Mouse (Mus musculus): Measurements from ENCODE around the gene Rwdd4a. TPM values are rescaled to one million over a fixed set of nuclear protein-coding genes. Genes with fewer than 3 reads are reported as not detected.

Gene Rwdd4a
- polyA plus RNA-seq, 1 experiment from 2014 or later: 49.9 TPM

DNA sequence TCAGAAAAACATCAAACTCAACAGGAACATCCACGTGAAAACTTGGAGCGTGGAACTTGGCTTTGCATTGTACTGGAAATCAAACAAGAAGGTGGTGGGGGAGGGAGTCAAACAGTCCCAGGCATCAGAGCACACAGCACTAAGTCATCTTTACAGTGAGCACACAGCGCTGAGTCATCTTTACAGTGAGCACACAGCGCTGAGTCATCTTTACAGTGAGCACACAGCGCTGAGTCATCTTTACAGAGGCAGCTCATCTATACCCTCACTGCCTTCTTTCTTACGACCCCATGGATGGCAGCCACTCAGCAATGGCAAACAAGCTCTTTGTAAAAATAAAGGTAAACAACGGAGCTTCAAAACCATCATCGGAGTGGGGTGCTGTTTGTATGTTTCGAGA, 22.5 kb upstream of the Rwdd4a start:
- ATAC-seq (replicated peaks; ENCODE audit: low FRiP score): no peak
- Histone ChIP-seq H3K27ac (ENCODE audit: low read depth, low read length) (no peak overlapping the region), H3K36me3 (ENCODE audit: control insufficient read depth, insufficient read depth, low read length) (peaks cover 3% of the 10 kb centered on the region), H3K4me1 (replicated peaks; ENCODE audit: control insufficient read depth, insufficient read depth, low read length) (no peaks in the 10 kb centered on the region), H3K9me3 (ENCODE audit: control insufficient read depth, low read length) (no peaks in the 10 kb centered on the region), H3K4me2 (ENCODE audit: low read depth, low read length, severe bottlenecking) (no peak overlapping the region), H3K27me3 (ENCODE audit: control insufficient read depth, insufficient read depth, low read length) (no peaks in the 10 kb centered on the region), H3K4me3 (ENCODE audit: low read depth, low read length) (no peak overlapping the region), H3K9ac (ENCODE audit: low read length) (no peak overlapping the region)
- no peak for DNase-seq (ENCODE audit: low spot score)
- 95% methylated on average over 9 of the region's 9 CpGs for WGBS

GRCm38 (mm10) chr8:47513601-47514000, 19.9 kb upstream of the Rwdd4a start:
- Histone ChIP-seq H3K4me1 (replicated peaks; ENCODE audit: control insufficient read depth, insufficient read depth, low read length) (no peaks in the 10 kb centered on the region), H3K9ac (ENCODE audit: low read length) (no peak overlapping the region), H3K9me3 (ENCODE audit: control insufficient read depth, low read length) (no peaks in the 10 kb centered on the region), H3K4me2 (ENCODE audit: low read depth, low read length, severe bottlenecking) (no peak overlapping the region), H3K4me3 (ENCODE audit: low read depth, low read length) (no peak overlapping the region), H3K27ac (ENCODE audit: low read depth, low read length) (no peak overlapping the region), H3K27me3 (ENCODE audit: control insufficient read depth, insufficient read depth, low read length) (no peaks in the 10 kb centered on the region), H3K36me3 (ENCODE audit: control insufficient read depth, insufficient read depth, low read length) (peaks cover 3% of the 10 kb centered on the region)
- DNase-seq (ENCODE audit: low spot score) (no peak), ATAC-seq (replicated peaks; ENCODE audit: low FRiP score) (no peak)
- 96% methylated on average over 15 of the region's 15 CpGs for WGBS

DNA sequence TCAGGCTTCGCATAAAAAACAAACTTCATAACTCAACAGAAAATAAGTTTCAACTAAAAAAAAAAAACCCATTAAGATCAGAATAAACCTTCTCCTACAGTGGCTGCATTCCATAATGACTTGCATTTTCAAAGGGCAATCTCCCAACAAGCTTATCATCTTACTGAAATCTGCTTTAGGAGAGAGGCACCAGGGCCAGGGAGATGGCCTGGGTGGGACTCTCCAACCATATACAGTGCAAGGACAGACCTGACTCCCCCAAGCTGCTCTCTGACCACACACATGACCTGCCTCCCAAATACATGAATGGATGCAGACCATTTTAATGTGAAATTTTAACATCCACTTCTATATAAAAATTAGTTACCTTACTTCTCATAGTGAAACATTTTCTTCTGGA, 5.4 kb upstream of the Rwdd4a start:
- Histone ChIP-seq H3K4me3 (ENCODE audit: low read depth, low read length) (no peak overlapping the region), H3K4me2 (ENCODE audit: low read depth, low read length, severe bottlenecking) (no peak overlapping the region), H3K4me1 (replicated peaks; ENCODE audit: control insufficient read depth, insufficient read depth, low read length) (peaks cover 2% of the 10 kb centered on the region; the same call in 1 of the 2 replicates), H3K27ac (ENCODE audit: low read depth, low read length) (no peak overlapping the region), H3K27me3 (ENCODE audit: control insufficient read depth, insufficient read depth, low read length) (no peaks in the 10 kb centered on the region), H3K9me3 (ENCODE audit: control insufficient read depth, low read length) (no peaks in the 10 kb centered on the region), H3K9ac (ENCODE audit: low read length) (no peak overlapping the region), H3K36me3 (ENCODE audit: control insufficient read depth, insufficient read depth, low read length) (peaks cover 4% of the 10 kb centered on the region; the same call in 1 of the 2 replicates)
- WGBS: 98% methylated on average over 1 of the region's 1 CpGs
- DNase-seq (ENCODE audit: low spot score): no peak
- no peak for ATAC-seq (replicated peaks; ENCODE audit: low FRiP score)

GRCm38 (mm10) chr8:47538323-47538722, 4.9 kb downstream of the Rwdd4a start:
- Histone ChIP-seq H3K9ac (ENCODE audit: low read length) (no peak overlapping the region), H3K27me3 (ENCODE audit: control insufficient read depth, insufficient read depth, low read length) (no peaks in the 10 kb centered on the region), H3K36me3 (ENCODE audit: control insufficient read depth, insufficient read depth, low read length) (no peaks in the 10 kb centered on the region), H3K4me3 (ENCODE audit: low read depth, low read length) (no peak overlapping the region), H3K27ac (ENCODE audit: low read depth, low read length) (no peak overlapping the region), H3K9me3 (ENCODE audit: control insufficient read depth, low read length) (no peaks in the 10 kb centered on the region), H3K4me1 (replicated peaks; ENCODE audit: control insufficient read depth, insufficient read depth, low read length) (no peaks in the 10 kb centered on the region), H3K4me2 (ENCODE audit: low read depth, low read length, severe bottlenecking) (no peak overlapping the region)
- ATAC-seq (replicated peaks; ENCODE audit: low FRiP score): no peak
- WGBS: 77% methylated on average over 4 of the region's 4 CpGs
- DNase-seq (ENCODE audit: low spot score): no peak

- H3K36me3 ChIP-seq (ENCODE audit: control insufficient read depth, insufficient read depth, low read length): peaks cover 7% of the 10 kb centered on the region
- H3K4me3 ChIP-seq (ENCODE audit: low read depth, low read length): no peak overlapping the region
- H3K4me1 ChIP-seq (replicated peaks; ENCODE audit: control insufficient read depth, insufficient read depth, low read length): no peaks in the 10 kb centered on the region
- H3K9me3 ChIP-seq (ENCODE audit: control insufficient read depth, low read length): no peaks in the 10 kb centered on the region
- H3K4me2 ChIP-seq (ENCODE audit: low read depth, low read length, severe bottlenecking): no peak overlapping the region
- no peak overlapping the region for H3K9ac ChIP-seq (ENCODE audit: low read length)
- no peak for ATAC-seq (replicated peaks; ENCODE audit: low FRiP score)
- no peaks in the 10 kb centered on the region for H3K27me3 ChIP-seq (ENCODE audit: control insufficient read depth, insufficient read depth, low read length)
- 95% methylated on average over 16 of the region's 16 CpGs for WGBS
- DNase-seq (ENCODE audit: low spot score): no peak
- no peak overlapping the region for H3K27ac ChIP-seq (ENCODE audit: low read depth, low read length)
Observed at GRCm38 (mm10) chr8:47542746-47543145, 9.3 kb downstream of the Rwdd4a start.

DNA sequence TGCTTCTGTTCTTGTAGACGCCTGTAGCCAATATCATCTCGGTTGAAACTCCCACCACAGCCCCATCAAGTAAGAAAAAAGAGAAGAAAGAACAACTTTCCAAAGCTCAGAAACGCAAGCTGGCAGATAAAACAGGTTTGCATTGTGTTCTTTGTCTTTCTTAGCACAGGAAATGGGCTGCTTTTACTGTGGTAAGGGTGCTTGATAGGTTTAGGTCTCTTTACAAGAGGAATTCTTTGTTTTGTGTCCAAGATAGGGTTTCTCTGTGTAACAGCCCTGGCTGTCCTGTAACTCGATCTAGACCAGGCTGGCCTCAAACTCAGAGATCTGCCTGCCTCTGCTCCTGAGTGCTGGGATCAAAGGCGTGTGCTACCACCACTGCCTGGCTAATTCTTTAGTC, 10.6 kb downstream of the Rwdd4a start:
- H3K4me1 ChIP-seq (replicated peaks; ENCODE audit: control insufficient read depth, insufficient read depth, low read length): no peaks in the 10 kb centered on the region
- H3K27me3 ChIP-seq (ENCODE audit: control insufficient read depth, insufficient read depth, low read length): no peaks in the 10 kb centered on the region
- no peak overlapping the region for H3K9ac ChIP-seq (ENCODE audit: low read length)
- peaks cover 20% of the 10 kb centered on the region for H3K36me3 ChIP-seq (ENCODE audit: control insufficient read depth, insufficient read depth, low read length)
- DNase-seq (ENCODE audit: low spot score): no peak
- H3K4me3 ChIP-seq (ENCODE audit: low read depth, low read length): no peak overlapping the region
- no peak overlapping the region for H3K27ac ChIP-seq (ENCODE audit: low read depth, low read length)
- no peak overlapping the region for H3K4me2 ChIP-seq (ENCODE audit: low read depth, low read length, severe bottlenecking)
- WGBS: 94% methylated on average over 5 of the region's 5 CpGs
- no peaks in the 10 kb centered on the region for H3K9me3 ChIP-seq (ENCODE audit: control insufficient read depth, low read length)
- no peak for ATAC-seq (replicated peaks; ENCODE audit: low FRiP score)

GRCm38 (mm10) chr8:47547102-47547501, 13.6 kb downstream of the Rwdd4a start:
- ATAC-seq (replicated peaks; ENCODE audit: low FRiP score) (no peak), DNase-seq (ENCODE audit: low spot score) (no peak)
- 95% methylated on average over 10 of the region's 10 CpGs for WGBS
- no peaks in the 10 kb centered on the region for H3K27me3 ChIP-seq (ENCODE audit: control insufficient read depth, insufficient read depth, low read length)
- no peak overlapping the region for H3K4me2 ChIP-seq (ENCODE audit: low read depth, low read length, severe bottlenecking)
- H3K4me3 ChIP-seq (ENCODE audit: low read depth, low read length): no peak overlapping the region
- no peaks in the 10 kb centered on the region for H3K9me3 ChIP-seq (ENCODE audit: control insufficient read depth, low read length)
- H3K27ac ChIP-seq (ENCODE audit: low read depth, low read length): no peak overlapping the region
- H3K4me1 ChIP-seq (replicated peaks; ENCODE audit: control insufficient read depth, insufficient read depth, low read length): no peaks in the 10 kb centered on the region
- peaks cover 23% of the 10 kb centered on the region for H3K36me3 ChIP-seq (ENCODE audit: control insufficient read depth, insufficient read depth, low read length)
- no peak overlapping the region for H3K9ac ChIP-seq (ENCODE audit: low read length)

DNA sequence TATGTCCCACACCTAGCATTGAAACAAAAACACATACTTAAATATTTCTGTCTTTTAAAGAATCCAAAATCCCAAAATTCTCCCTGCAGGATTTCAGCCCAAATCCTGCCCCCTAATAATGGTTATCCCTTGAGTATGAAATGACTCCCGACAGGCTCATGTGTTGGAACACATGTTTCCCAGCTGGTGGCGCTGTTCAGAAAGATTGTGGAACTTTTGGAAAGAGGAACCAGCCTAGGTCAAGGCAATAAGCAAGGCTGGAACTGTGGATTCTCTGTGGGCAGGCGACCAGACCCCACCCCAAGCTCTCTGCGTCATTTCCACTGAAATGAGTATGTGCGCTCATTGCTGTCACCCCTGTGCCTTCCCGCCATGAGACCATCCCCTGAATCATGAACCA, 20.1 kb downstream of the Rwdd4a start:
- no peak for DNase-seq (ENCODE audit: low spot score)

GRCm38 (mm10) chr8:47556446-47556845, 23.0 kb downstream of the Rwdd4a start:
- H3K27ac ChIP-seq (ENCODE audit: low read depth, low read length): no peak overlapping the region
- no peak overlapping the region for H3K9ac ChIP-seq (ENCODE audit: low read length)
- no peaks in the 10 kb centered on the region for H3K27me3 ChIP-seq (ENCODE audit: control insufficient read depth, insufficient read depth, low read length)
- ATAC-seq (replicated peaks; ENCODE audit: low FRiP score) (no peak), DNase-seq (ENCODE audit: low spot score) (no peak)
- no peaks in the 10 kb centered on the region for H3K36me3 ChIP-seq (ENCODE audit: control insufficient read depth, insufficient read depth, low read length)
- H3K4me2 ChIP-seq (ENCODE audit: low read depth, low read length, severe bottlenecking): no peak overlapping the region
- 86% methylated on average over 7 of the region's 7 CpGs for WGBS
- H3K4me1 ChIP-seq (replicated peaks; ENCODE audit: control insufficient read depth, insufficient read depth, low read length): no peaks in the 10 kb centered on the region
- H3K4me3 ChIP-seq (ENCODE audit: low read depth, low read length): no peak overlapping the region
- no peaks in the 10 kb centered on the region for H3K9me3 ChIP-seq (ENCODE audit: control insufficient read depth, low read length)

More for the DNA sequence above, 20.1 kb downstream of the Rwdd4a start:
- WGBS: 84% methylated on average over 6 of the region's 6 CpGs
- no peak overlapping the region for H3K4me3 ChIP-seq (ENCODE audit: low read depth, low read length)
- peaks cover 8% of the 10 kb centered on the region for H3K36me3 ChIP-seq (ENCODE audit: control insufficient read depth, insufficient read depth, low read length)
- no peaks in the 10 kb centered on the region for H3K9me3 ChIP-seq (ENCODE audit: control insufficient read depth, low read length)
- no peaks in the 10 kb centered on the region for H3K4me1 ChIP-seq (replicated peaks; ENCODE audit: control insufficient read depth, insufficient read depth, low read length)
- no peak overlapping the region for H3K9ac ChIP-seq (ENCODE audit: low read length)
- no peak overlapping the region for H3K27ac ChIP-seq (ENCODE audit: low read depth, low read length)
- ATAC-seq (replicated peaks; ENCODE audit: low FRiP score): no peak
- no peak overlapping the region for H3K4me2 ChIP-seq (ENCODE audit: low read depth, low read length, severe bottlenecking)
- H3K27me3 ChIP-seq (ENCODE audit: control insufficient read depth, insufficient read depth, low read length): no peaks in the 10 kb centered on the region
